Mouse (Mus musculus) adrenal gland, postnatal 4 days (tissue): Measurements from ENCODE around the gene Cwc22. TPM values are rescaled to one million over a fixed set of nuclear protein-coding genes. Genes with fewer than 3 reads are reported as not detected.

Source experiments
- DNase-seq, 2 experiments: peaks; one replicate each; pipeline ENCODE4 v3.0.0; 2021 to 2022; ENCODE audit warnings: low spot score in 2 of 2, mixed read lengths in 2 of 2
- total RNA-seq, 2 experiments: library from RNA; stranded (reverse); gene quantifications; 2 replicates each; pipeline ENCODE4 v1.2.3; 2021

The Cwc22 gene
- total RNA-seq, 2 experiments from 2014 or later: 41.1 TPM

DNA sequence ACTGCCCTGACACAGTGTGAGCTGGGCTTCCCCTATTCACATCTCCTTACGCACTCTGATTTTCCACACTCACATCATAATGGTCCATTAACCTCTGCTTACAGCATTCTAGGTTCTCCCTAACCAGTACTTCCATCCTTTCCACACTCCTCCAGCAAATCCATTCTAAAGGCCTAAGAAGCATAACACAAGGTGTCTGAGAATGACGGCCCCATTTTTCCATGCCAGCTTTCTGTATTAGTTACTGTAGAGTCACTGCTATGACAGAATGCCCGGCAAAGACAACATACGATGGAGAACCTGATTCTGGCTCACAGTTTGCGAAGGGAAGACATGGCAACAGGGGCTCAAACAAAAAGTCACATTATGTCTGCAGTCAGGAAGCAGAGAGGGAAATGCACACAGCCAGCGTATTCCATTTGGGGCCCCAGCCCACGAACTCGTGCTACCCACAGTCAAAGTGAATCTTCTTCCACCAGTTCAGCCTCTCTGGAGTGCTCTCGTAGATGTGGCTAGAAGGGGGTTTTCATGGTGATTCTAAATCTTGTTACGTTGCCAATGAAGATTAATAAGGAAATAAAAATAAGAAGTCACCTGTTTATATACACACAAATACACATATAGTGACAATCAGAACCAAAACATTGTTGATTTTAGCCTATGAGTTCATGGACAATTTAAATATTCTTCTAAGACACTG lies 68.9 kb downstream of the Cwc22 start:
- DNase-seq: no peak

DNA sequence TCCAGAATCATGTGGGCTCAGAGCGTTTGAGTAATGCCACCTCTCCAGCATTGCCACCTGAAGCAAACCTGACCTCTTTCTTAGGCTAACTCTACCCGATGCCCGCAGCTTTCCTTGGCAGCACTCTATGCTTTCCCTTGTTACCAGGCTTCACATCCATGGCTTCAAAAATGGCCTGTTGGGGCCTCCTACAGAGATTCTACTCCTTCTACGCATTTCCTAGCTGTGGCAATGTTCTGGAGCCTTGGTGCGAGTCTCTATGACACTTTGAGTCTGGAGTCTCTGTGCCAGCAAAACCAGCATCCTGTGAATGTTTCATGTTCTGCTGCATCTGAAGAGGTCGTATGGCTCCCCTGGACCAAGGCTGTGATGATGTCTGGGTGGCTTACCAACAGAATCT lies 69.8 kb downstream of the Cwc22 start:
- DNase-seq: no peak

DNA sequence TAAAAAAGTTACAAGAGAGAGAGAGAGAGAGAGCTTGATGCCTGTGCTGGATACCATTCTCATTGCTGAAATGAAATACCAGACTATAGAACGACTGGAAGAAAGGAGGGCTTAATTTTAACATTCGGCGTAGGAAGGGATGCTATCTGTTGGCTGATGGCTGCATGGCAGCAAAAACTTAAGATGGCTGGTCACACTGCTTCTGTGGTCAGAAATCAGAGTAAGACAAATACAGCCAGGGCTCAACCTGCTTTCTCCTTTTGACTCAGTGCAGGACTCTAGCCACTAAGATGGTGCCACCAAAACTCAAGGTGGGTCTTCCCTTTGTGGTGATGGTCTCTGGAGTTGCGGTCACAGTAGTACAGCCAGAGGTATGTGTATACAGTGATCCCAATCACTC lies 70.7 kb downstream of the Cwc22 start:
- no peak for DNase-seq

DNA sequence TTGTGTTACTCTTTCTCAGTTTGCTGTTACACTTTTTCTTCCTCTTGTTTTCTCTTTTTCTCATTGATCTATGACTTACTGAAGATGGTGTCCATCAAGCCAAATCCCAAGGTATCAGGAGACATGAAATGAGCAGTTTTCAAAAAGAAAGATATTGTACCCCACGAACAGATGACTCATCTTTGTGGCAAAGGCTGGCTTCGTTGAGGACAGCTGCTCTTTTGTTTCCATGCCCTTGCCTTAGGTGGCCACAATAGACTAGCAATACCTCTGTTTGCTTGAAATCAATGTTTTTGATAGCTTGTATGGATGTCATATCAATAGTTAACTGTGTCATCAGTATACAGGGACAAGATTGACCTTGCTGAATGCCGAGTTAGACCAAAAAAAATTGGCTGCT lies 71.5 kb downstream of the Cwc22 start:
- DNase-seq: no peak

DNA sequence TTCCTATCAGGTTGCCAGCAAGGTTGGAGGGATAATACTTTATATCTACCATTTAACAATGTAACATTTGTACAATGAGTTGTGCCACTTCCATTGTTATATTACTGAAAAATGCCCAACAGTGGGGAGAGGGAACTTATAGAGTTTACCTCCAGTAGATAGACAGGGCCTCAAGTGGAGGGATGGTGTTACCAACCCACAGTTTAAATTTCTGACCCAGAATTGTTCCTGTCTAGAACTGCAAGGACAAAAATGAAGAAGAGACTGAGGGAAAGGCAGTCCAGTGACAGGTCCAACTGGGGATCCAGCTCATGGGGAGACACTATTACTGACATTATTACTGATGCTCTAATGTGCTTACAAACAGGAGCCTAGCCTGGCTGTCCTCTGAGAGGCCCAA lies 72.4 kb downstream of the Cwc22 start:
- DNase-seq: no peak

DNA sequence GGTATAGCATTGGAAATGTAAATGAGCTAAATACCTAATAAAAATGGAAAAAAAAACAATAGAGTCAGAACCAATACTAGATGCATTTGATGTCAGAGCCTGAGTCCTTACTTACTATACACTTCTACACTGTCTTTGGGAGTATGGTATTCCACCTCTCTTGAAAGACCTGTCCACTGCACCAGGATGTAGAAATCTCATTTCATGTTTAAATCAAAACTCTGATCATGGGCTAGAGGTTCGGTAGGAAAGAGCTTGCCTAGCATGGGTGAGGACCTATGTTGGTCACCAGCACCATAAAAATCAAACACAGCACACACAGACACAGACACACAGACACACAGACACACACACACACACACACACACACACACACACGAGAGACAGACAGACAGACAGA lies 73.5 kb downstream of the Cwc22 start:
- no peak for DNase-seq

DNA sequence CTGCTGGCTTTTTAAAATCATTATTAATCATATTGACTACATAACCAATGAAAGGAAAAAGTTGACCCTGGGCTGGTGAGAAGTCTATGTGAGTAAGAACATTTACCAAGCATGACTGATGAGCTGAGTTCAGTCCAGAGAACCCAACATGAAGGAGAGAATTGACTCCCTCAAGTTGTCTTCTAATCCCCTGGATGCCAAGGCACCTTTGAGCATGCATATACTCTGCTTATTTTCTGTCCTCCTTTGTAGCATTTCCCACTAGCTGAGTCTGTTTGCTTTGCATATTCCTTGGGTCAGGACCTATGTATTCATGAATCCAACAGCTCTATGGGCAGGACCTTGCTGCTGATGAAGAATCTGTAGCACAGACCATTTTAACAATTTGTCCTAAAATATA lies 75.0 kb downstream of the Cwc22 start:
- DNase-seq: no peak

DNA sequence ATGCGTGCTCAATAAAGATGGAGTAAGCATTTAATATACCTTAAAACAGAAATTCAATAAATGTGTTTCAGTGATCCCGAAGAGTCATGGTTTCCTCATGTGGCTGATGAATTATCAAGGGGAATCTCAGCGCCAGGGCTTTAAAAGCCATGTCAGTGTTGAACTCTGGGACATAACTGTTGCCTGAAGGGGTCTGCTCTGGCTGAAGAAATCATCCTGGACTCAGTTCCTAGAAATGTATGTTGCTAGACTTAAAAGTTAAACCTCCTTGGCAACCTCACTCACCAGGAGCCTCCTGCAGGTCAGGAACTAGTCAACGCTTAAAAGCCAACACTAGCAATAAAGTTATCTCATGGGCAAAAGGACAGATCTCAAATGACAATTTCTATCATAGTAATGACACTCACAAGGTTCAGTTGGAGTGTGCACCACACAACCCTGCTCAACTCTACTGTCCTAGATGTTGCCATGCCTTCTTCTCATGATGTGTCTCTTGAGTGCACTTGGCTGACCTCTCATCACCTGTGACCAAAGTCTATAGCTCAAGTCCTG lies 76.4 kb downstream of the Cwc22 start:
- DNase-seq: no peak

DNA sequence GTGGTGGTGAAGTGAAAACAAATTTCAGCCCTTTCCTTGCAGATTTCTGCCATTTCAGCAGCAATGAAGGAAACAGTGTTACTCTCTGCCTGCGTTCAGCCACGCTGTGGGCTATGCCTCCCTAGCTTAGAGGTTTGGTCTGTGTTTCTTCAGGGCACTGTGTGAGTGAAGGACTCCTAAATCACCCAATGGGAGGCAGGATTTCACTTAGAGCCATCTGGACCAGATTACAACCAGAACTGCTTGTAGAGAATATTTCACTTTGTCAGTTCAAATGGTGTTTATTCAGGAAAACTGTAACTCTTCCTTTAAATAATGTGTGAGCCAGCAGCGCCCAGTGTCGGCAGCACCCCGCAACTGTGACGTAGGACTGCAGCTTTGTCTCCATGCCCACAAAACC lies 82.2 kb downstream of the Cwc22 start:
- no peak for DNase-seq

DNA sequence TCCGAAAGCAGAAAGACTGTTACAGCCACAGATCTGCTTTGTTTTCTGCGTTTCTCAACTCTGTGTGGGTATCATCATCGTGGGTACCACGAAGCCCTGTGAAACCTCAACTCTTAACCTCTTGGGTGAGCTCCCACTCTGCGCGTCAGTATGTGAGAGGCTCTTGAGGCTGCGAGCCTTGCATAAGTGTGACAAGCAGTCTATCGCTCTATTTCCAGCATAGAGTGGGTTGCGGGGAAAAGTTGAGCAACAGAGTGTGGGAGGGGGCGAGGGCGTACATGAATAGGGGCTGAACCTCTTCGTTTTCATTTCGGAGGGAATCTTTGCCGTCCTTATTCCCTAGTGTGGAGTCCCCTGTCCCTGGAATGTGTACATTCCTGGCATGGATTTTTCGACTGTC lies 82.7 kb downstream of the Cwc22 start:
- DNase-seq: no peak

DNA sequence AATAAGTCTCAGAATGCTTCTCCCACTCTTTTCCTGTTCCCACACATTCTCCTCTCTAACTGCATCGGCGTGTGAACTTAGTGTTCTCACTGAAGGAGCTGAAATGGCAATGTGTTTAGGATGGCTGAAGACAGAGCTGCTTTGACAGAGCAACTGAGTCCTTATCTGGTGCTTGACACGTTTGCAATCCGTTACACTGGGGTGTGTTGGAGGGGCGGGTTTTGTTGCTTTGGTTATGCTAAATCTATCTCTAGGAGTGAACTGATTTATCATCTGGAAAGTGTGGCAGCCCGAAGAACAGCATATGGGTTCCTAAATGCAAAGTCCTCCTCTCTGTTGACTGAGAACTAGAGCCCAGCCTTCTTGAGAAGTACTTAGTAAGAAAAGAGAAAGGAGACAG lies 104.7 kb downstream of the Cwc22 start:
- DNase-seq: no peak

DNA sequence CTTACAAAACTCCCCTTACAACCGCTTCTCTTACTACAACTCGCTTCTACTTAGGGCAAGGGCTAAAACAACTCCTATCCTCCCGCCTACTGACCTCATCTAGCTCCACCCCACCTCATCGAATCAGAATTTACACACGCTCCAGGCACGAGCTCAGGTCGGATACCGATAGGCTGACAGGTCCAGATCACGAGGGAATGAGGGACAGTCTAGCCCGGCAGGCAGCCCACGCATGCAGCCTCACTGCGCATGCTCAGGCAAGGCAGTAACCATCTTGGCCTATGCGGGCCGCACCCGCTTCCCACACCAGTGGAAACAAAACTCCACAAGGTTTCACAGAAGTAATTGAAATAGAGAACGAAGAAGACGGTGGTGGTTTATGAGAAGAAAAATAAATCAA lies 106.6 kb downstream of the Cwc22 start:
- no peak for DNase-seq

DNA sequence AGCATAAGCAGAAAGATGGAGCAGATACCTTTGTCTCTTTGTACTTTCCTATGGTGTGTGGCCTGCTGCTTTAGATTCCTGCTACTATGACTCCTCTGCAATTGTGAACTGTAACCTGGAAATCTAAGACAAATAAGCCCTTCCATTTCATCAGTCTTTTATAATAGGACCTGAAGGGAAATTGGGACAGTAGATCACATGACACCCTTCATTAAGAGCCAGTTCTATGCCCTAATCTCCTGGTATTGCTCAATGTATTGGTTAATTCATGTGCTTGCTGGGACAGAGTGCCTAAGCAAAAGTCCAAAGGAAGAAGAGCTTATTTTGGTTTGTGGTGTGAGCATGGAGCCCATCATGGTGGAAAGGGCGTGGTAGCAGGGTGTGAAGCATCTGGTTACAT lies 107.5 kb downstream of the Cwc22 start:
- DNase-seq: no peak

DNA sequence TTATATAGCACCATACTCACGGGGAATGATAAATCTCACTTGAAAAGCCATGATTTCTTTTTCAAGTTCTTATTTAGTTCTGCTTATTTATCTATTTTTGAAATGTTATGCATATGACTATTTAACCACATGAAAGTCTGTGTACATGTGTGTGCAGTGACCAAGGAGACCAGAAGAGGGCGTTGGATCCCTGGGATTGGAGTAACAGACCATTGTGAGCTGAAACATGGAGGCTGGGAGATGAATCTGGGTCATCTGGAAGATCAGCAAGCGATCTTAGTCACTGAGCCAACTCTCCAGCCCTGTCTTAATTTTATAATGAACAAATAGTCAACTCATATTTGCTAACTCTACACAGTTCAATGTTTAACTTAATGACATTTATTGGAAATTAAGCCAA lies 110.4 kb downstream of the Cwc22 start:
- DNase-seq: no peak

Other genes starting within 250 kb of the Cwc22 start
- gene Zfp385b, start 126.7 kb downstream of the Cwc22 start, total RNA-seq: 1 to 10 TPM; 2.7 to 2.9 TPM